Mouse (Mus musculus) cerebellum, adult 2 months (tissue): ENCODE measurements around the gene Pde5a.

Experiments
- CTCF ChIP-seq: fragments of 200-500 bp; IDR thresholded peaks from 2 replicates; pipeline ENCODE4 v1.5.1; 2011; ENCODE audit warnings: low read depth, mild to moderate bottlenecking, control low read depth, low read length, moderate library complexity, borderline replicate concordance; ENCODE audit not compliant: insufficient read depth
- POLR2A ChIP-seq: fragments of 200-500 bp; IDR thresholded peaks from 2 replicates; pipeline ENCODE4 v1.6.1; 2011; ENCODE audit warnings: low read length, control low read depth, borderline replicate concordance; ENCODE audit not compliant: insufficient read depth

GRCm38 (mm10) chr3:122810090-122810863, 81.5 kb downstream of the Pde5a start:
- TF ChIP-seq POLR2A (no peak), CTCF (no peak)
